Mouse (Mus musculus) right cerebral cortex, postnatal 14 days (tissue): ENCODE measurements around the gene Pik3c2g.

ENCODE experiments used
- DNase-seq: peaks from one replicate; pipeline ENCODE4 v3.0.0; 2022

The Pik3c2g gene

GRCm38 (mm10) chr6:139586892-139587291, at the start of gene Pik3c2g:
Gene Pik3c2g (plus strand): TSS chr6:139587221.
- DNase-seq, result no peak

GRCm38 (mm10) chr6:139538469-139538868, 48.6 kb upstream of the Pik3c2g start:
- DNase-seq, result no peak

- no peak for DNase-seq
These were observed 31.4 kb upstream of the Pik3c2g start for GRCm38 (mm10) chr6:139555537-139556179.

GRCm38 (mm10) chr6:139569211-139569610, 17.8 kb upstream of the Pik3c2g start:
- no peak for DNase-seq

- no peak for DNase-seq
These were observed 11.2 kb upstream of the Pik3c2g start for GRCm38 (mm10) chr6:139575854-139576253.

GRCm38 (mm10) chr6:139576261-139577014, 10.6 kb upstream of the Pik3c2g start:
- DNase-seq, result no peak

- no peak for DNase-seq
These were observed 9.8 kb upstream of the Pik3c2g start for GRCm38 (mm10) chr6:139577026-139577861.

GRCm38 (mm10) chr6:139587478-139587877, 457 bp downstream of the Pik3c2g start:
- DNase-seq, result no peak

- DNase-seq, result no peak
These were observed 1.4 kb downstream of the Pik3c2g start for GRCm38 (mm10) chr6:139588409-139588808.

- DNase-seq, result peak; percentile 62
These were observed 2.3 kb downstream of the Pik3c2g start for GRCm38 (mm10) chr6:139589291-139589690.

- no peak for DNase-seq
These were observed 2.8 kb downstream of the Pik3c2g start for GRCm38 (mm10) chr6:139589854-139590253.

GRCm38 (mm10) chr6:139592081-139592480, 5.1 kb downstream of the Pik3c2g start:
- no peak for DNase-seq

GRCm38 (mm10) chr6:139596433-139596832, 9.4 kb downstream of the Pik3c2g start:
- DNase-seq, result no peak

- no peak for DNase-seq
These were observed 12.2 kb downstream of the Pik3c2g start for GRCm38 (mm10) chr6:139599216-139599615.

- no peak for DNase-seq
These were observed 31.8 kb downstream of the Pik3c2g start for GRCm38 (mm10) chr6:139618774-139619173.

GRCm38 (mm10) chr6:139624756-139625155, 37.7 kb downstream of the Pik3c2g start:
- DNase-seq, result no peak

GRCm38 (mm10) chr6:139634561-139634960, 47.5 kb downstream of the Pik3c2g start:
- DNase-seq, result no peak

GRCm38 (mm10) chr6:139655399-139655798, 68.4 kb downstream of the Pik3c2g start:
- DNase-seq, result peak; percentile 42

- DNase-seq, result peak; percentile 28
These were observed 75.4 kb downstream of the Pik3c2g start for GRCm38 (mm10) chr6:139662462-139662861.

- DNase-seq, result no peak
These were observed 131.5 kb downstream of the Pik3c2g start for GRCm38 (mm10) chr6:139718416-139718984.

- DNase-seq, result no peak
These were observed 132.7 kb downstream of the Pik3c2g start for GRCm38 (mm10) chr6:139719639-139720221.
